Mouse (Mus musculus) cortical plate, adult 2 months (tissue): ENCODE results near the gene Oaf. TPM values are rescaled to one million over a fixed set of nuclear protein-coding genes. Genes with fewer than 3 reads are reported as not detected.

ENCODE experiments used
- H3K27ac ChIP-seq: fragments of 200-500 bp; 2 replicates; pipeline ENCODE4 v1.5.1; 2012; ENCODE audit warnings: low read length, control low read depth, inconsistent platforms; ENCODE audit not compliant: insufficient read depth
- H3K4me1 ChIP-seq: fragments of 200-500 bp; 2 replicates; pipeline ENCODE4 v1.6.1; 2011; ENCODE audit warnings: low read length; ENCODE audit not compliant: control insufficient read depth, insufficient read depth
- H3K4me3 ChIP-seq: fragments of 200-500 bp; 2 replicates; pipeline ENCODE4 v1.5.1; 2011; ENCODE audit warnings: mild to moderate bottlenecking, low read length, control low read depth; ENCODE audit not compliant: insufficient read depth
- CTCF ChIP-seq: fragments of 200-500 bp; IDR thresholded peaks from 2 replicates; pipeline ENCODE4 v1.5.1; 2011; ENCODE audit warnings: mild to moderate bottlenecking, control low read depth, low read length; ENCODE audit not compliant: insufficient read depth; ENCODE audit errors: extremely low read depth
- POLR2A ChIP-seq: fragments of 200-500 bp; IDR thresholded peaks from 2 replicates; pipeline ENCODE4 v1.6.1; 2011; ENCODE audit warnings: mild to moderate bottlenecking, low read length, control low read depth; ENCODE audit not compliant: insufficient read depth; ENCODE audit errors: extremely low read depth
- polyA plus RNA-seq: library from polyadenylated mRNA; depleted of rRNA; stranded (reverse); fragments of >200 nt; gene quantifications from 2 replicates; pipeline ENCODE4 v1.2.3, GENCODE M21; 2012; rRNA removed

Oaf gene
- 23.8 and 24.6 TPM in 2 replicates for polyA plus RNA-seq

DNA sequence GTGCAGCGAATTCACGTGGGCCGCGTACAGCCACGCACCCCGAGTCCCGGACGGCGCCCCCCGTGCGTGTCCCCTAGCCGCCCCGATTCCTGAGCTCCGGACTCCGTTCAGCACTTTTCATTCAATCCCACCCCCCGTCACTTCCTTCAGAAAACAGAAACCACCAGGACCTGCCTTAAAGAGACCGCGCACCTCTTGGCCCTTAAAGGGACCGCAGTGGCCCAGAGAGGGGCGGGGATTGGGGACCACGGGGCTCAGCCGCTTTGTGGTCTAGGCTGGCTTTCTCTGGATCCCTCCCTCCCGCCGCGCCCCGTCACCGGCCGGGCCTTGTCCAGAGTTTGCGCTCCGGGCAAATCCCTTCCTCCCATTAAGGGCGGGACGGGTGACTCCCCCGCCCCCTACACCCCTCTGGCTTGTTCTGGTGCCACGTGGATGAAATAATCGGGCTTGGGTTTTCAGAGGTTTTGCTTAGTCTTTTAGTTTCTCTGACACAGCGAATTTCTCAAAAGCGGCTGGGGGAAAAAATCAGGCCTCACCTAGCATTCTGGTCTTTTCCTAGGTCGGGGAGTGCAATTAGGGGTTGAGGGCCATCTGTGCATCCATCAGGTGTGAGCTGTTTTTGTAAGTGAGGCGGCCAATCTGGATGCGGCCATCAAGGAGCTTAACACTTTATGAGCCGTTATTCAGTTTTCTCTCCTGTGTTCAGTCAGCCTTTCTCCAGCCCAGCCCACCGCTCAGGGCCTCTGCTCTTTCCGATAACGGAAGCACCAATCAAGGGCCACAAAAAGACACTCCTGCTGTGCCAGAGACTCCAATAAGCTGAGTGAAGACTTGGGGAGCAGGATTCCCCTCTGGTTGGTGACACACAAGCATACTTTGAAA, at the start of gene Oaf:
TSS of gene Oaf (minus strand) at position 200 of the 882 bp plus-strand sequence.
- H3K27ac ChIP-seq, result no peak within 1 kb of the TSS
- no peaks in the 10 kb centered on the region for H3K4me1 ChIP-seq
- TF ChIP-seq POLR2A (no peak; the same call in 1 of the 2 replicates), CTCF (no peak)
- peak within 1 kb of the TSS; percentile 44 for H3K4me3 ChIP-seq

DNA sequence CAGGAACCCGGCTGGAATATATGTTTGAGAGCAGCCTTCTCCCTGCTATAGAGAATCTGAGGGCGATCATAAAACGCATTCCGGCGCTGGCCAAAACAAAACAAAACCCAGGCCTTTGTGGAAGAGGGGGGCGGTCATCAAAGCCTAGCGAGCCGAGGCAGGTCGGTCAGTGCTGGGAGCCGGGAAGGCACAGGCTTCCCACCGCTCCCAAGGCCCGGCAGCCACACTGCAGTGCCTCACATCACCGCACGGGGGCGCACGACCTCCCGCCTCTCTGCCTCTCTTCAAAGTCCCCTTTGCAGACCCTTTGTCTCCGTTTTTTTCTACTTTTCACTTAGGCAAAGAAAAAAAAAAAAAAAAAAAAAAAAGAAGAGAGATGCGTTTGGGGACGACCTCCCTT, 47.2 kb upstream of the Oaf start:
- TF ChIP-seq CTCF, result peak; percentile 60
- TF ChIP-seq POLR2A, result no peak
- no peak overlapping the region for H3K4me3 ChIP-seq
- H3K4me1 ChIP-seq, result no peaks in the 10 kb centered on the region
- no peak overlapping the region for H3K27ac ChIP-seq

DNA sequence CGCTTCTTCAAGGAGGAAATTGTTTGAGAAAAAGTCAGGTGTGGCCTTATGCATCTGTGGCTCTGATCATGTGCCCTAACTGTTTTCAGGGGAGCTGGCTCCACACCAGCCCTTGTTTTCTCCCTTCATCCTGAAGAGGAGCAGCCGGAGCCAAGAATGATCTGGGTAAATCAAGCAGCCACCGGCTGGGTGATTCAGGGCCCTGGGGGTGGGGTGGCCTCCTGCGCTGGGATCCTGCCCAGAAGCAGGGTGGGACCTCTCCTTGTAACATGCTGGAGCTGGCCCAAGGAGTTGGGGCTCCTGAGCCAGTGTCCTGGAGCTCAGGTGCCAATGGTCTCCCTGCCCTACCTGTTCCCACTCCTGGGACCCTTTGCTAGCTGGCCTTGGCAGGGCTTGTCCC, 45.6 kb upstream of the Oaf start:
- no peak for TF ChIP-seq POLR2A
- no peak for TF ChIP-seq CTCF
- Histone ChIP-seq H3K27ac (no peak overlapping the region), H3K4me3 (no peak overlapping the region), H3K4me1 (no peaks in the 10 kb centered on the region)

DNA sequence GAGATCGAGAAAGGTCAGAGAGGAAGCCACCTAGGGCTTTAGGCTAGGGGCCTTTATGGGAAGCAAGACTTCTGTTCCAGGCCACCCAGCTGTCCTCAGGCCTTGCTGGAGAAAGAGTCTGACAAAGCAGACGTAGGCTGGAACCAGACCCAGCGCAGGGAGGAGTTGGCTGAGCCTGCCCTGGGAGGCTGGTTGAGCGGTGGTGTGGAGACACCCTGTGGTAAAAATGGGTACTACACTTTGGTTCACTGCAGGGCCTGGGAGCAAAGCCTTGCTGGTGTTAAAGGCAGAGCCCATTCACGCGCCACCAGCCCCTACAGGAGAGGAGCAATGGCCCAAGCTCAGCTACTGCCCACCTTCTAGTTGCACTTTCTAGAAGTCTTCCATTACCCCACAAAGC, 44.6 kb upstream of the Oaf start:
- Histone ChIP-seq H3K27ac (no peak overlapping the region), H3K4me1 (no peaks in the 10 kb centered on the region), H3K4me3 (no peak overlapping the region)
- TF ChIP-seq POLR2A (no peak), CTCF (peak; percentile 98)

DNA sequence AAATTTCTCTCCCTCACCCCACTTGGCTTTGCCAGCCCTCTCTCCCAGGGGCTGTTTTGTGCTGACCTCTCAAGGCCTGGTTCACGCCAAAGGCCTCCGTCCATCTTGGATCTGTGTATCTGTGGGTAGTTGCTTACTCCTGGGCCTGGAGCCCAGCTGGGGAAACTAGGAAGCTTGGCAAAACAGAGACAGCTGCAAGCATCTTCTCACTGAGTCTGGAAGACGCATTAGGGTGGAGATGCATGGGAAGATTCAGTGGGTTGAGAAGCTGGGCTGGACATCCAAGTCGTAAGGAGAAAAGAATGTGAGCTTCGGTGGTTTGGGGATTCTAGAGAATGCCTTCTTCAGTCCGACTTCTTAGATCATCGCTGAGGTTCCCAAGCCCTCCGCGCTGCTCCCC, 34.0 kb upstream of the Oaf start:
- H3K4me3 ChIP-seq, result no peak overlapping the region
- H3K27ac ChIP-seq, result no peak overlapping the region
- H3K4me1 ChIP-seq, result no peaks in the 10 kb centered on the region
- TF ChIP-seq CTCF (no peak), POLR2A (no peak)

DNA sequence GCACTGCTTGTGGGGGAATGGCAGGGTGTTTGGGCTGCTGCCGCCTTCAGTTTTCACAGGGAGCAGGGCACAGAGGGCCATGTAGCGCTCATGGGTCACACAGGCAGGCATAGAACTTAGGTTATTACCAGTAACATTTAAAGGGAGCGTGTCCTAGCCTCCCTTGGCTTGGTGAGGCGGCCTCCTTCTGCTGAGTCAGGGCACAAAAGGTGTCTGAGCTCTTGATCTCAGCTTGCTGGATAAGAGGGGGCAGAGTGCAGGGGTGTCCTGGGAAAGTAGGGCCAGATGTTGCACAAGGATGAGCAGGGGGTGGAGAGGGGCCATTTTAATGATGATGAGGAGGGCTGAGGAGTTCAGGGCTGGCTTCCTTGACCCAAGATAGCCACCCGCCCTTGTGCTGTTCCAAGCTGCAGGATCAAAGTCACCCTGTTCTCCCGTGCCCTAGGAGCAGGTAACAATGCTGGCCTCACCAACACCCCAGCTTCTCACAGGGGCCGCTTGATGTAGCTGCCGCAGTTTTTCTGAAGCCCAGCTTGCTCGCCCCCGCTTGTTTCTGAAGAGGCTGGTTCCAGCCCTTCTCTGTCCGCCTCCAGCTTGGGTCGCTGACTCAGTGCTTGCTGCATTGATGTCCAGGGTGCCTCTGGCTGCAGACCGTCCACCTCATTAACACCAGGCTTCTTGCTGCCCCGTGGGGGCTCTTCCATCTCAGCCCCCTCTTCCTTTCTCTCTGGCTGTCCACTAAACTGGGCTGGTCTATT, 32.2 kb upstream of the Oaf start:
- H3K4me3 ChIP-seq, result no peak overlapping the region
- peak overlapping the region; percentile 45; the same call in 1 of the 2 replicates for H3K27ac ChIP-seq
- no peak for TF ChIP-seq POLR2A
- no peak for TF ChIP-seq CTCF
- H3K4me1 ChIP-seq, result no peaks in the 10 kb centered on the region

DNA sequence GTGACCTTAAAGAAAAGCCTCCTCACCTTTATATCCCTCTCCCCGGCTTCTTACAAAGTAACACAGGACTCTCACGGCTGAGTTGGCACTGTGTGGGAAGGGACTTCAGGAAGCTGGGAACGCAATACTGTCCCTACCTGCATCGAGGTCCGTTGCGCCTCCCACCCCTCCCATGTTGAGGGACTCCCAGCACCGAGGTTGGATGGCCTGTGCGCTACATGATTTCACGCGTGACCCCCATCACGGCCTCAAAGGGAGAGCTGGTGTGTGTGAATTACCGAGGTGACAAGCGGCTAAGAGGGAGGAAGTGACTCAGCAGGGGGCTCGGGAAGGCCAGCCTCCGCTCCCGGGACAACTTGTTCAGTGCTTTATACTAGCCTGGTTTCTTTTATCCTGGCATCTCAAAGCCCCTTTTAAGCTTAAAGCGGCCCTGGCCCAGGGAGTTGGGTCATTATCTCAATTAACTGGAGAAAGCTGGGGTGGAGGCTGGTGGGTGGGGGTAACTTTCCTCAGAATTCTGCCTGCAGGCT, 31.1 kb upstream of the Oaf start:
- TF ChIP-seq CTCF (no peak), POLR2A (no peak)
- Histone ChIP-seq H3K4me3 (peak overlapping the region; percentile 33; the same call in 1 of the 2 replicates), H3K4me1 (no peaks in the 10 kb centered on the region), H3K27ac (peak overlapping the region; percentile 90)

DNA sequence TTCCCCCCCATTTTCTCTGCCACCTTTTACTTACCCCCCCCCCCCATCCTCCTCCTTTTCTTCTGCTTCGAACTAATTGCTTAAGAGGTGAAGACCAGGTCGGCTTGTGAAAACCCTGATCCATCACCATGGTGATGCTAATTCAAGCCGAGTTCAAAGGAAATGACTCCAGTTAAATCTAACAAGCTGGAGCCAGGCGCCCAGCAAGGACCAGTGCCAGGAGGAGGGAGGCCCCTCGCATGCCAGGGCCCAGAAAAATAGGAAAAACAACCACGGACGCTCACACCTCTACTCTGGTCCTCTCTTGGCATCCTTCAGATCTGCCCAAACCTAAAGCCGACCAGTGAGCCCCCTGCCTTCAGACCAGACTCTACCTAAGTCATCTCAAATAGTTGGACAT, 29.5 kb upstream of the Oaf start:
- no peak overlapping the region; the same call in 1 of the 2 replicates for H3K27ac ChIP-seq
- TF ChIP-seq CTCF (no peak), POLR2A (no peak)
- no peaks in the 10 kb centered on the region for H3K4me1 ChIP-seq
- no peak overlapping the region for H3K4me3 ChIP-seq

DNA sequence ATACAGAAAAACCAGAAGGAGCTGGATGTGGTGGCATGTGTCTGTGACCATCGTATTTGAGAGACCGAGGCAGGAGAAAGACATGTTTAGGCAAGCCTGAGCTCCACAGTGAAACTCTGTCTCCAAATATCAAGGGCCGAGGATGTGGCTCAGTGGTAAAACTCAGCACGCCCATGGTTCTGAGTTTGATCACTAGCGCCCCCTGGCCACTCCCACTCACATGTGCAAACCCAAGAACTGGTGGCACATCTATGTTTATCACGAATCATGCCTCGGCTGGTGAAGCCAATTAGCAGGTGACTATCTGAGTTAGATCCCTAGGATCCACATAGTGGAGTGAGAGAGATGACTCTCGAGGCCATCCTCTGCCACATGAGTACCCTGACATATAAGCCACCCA, 27.6 kb upstream of the Oaf start:
- no peak overlapping the region for H3K4me3 ChIP-seq
- no peak overlapping the region for H3K27ac ChIP-seq
- TF ChIP-seq CTCF (peak; percentile 1; the same call in 1 of the 2 replicates), POLR2A (no peak)

More for the DNA sequence above, 27.6 kb upstream of the Oaf start:
- no peaks in the 10 kb centered on the region for H3K4me1 ChIP-seq
